Comparison of ENCODE assay signal across 15 mouse cellular contexts in genomic region chr11:46326271-46327015, GRCm38 (mm10). TPM values are rescaled to one million over a fixed set of nuclear protein-coding genes. Genes with fewer than 3 reads are reported as not detected.
DNase-seq lines count a peak whose midpoint lies in the region; ATAC-seq and TF ChIP-seq lines count a peak whose summit lies in the region.
"Had no signal": no experiment of that assay in that cellular context is flagged by ENCODE, and none has a peak within 500 bp of the region (broad histone marks: within the 10 kb centered on the region; RNA-seq: fewer than 3 reads in every experiment).

No protein-coding gene starts in this region.

- peaks cover 1% of the 10 kb centered on the region for H3K27me3 ChIP-seq in megakaryocyte, embryonic 14.5 days (replicated peaks)
- H3K27me3 ChIP-seq in thymus, adult 2 months (ENCODE audit: control insufficient read depth, insufficient read depth, low read length): no peaks in the 10 kb centered on the region
- H3K27me3 ChIP-seq: embryonic facial prominence, embryonic 15.5 days; hindbrain, embryonic 13.5 days; limb, embryonic 13.5 days; stomach, embryonic 15.5 days had no signal

- peak; percentile 76; the same call in 1 of the 2 replicates for TF ChIP-seq CTCF in thymus, adult 2 months (IDR thresholded peaks at IDR 0.05; ENCODE audit: borderline replicate concordance, control insufficient read depth, extremely low read depth, insufficient read depth, low read length, poor library complexity)

- 18% methylated on average over 16 of the region's 16 CpGs for WGBS in thymus, adult 2 months

- peak; percentile 90 for DNase-seq in CD4-positive helper T cell, adult 2 months (ENCODE audit: low read depth, low spot score)
- DNase-seq in adrenal gland, adult 8-10 months: peak; percentile 42
- DNase-seq in thymus, adult 2 months: peak; percentile 79
- no peak for DNase-seq in retina, postnatal 1 day
- DNase-seq in urinary bladder, postnatal 36 days (ENCODE audit: low spot score in 2 of 2): no peak
- DNase-seq: cerebellum, postnatal 14 days; kidney, adult 8-10 months; layer of hippocampus, adult 9-11 months had no signal

- no peak for TF ChIP-seq POLR2A in thymus, adult 2 months (IDR thresholded peaks at IDR 0.05; ENCODE audit: control insufficient read depth, extremely low read depth, insufficient read depth, low read length, poor library complexity)

- H3K27ac ChIP-seq in thymus, adult 2 months (ENCODE audit: control insufficient read depth, insufficient read depth, low read length): peak overlapping the region; percentile 73
- H3K27ac ChIP-seq: embryonic facial prominence, embryonic 15.5 days; hindbrain, embryonic 13.5 days; limb, embryonic 13.5 days; stomach, embryonic 15.5 days had no signal

- peaks cover 23% of the 10 kb centered on the region for H3K4me1 ChIP-seq in megakaryocyte, embryonic 14.5 days
- peaks cover 14% of the 10 kb centered on the region for H3K4me1 ChIP-seq in thymus, adult 2 months (replicated peaks; ENCODE audit: control insufficient read depth, insufficient read depth, low read length)
- H3K4me1 ChIP-seq: embryonic facial prominence, embryonic 15.5 days; hindbrain, embryonic 13.5 days; stomach, embryonic 15.5 days had no signal

- H3K4me3 ChIP-seq in megakaryocyte, embryonic 14.5 days (replicated peaks): peak overlapping the region; percentile 42
- no peak overlapping the region for H3K4me3 ChIP-seq in thymus, adult 2 months (ENCODE audit: control insufficient read depth, insufficient read depth, low read length)
- H3K4me3 ChIP-seq: embryonic facial prominence, embryonic 15.5 days; hindbrain, embryonic 13.5 days; limb, embryonic 13.5 days; stomach, embryonic 15.5 days had no signal

- H3K9me3 ChIP-seq in megakaryocyte, embryonic 14.5 days: no peaks in the 10 kb centered on the region
- H3K9me3 ChIP-seq: embryonic facial prominence, embryonic 15.5 days; hindbrain, embryonic 13.5 days; limb, embryonic 13.5 days; stomach, embryonic 15.5 days had no signal

- H3K36me3 ChIP-seq in megakaryocyte, embryonic 14.5 days (replicated peaks; ENCODE audit: low read length): no peaks in the 10 kb centered on the region
- peaks cover 63% of the 10 kb centered on the region for H3K36me3 ChIP-seq in thymus, adult 2 months (ENCODE audit: control insufficient read depth, insufficient read depth, low read length)
- H3K36me3 ChIP-seq: embryonic facial prominence, embryonic 15.5 days; hindbrain, embryonic 13.5 days; limb, embryonic 13.5 days; stomach, embryonic 15.5 days had no signal

- no peak for ATAC-seq in erythroblast, adult 5-6 weeks (replicated peaks; ENCODE audit: low FRiP score, poor library complexity, severe bottlenecking)
- ATAC-seq: lung, postnatal 0 days had no signal

RNA-seq across cellular contexts. Expression of gene Cyfip2, which starts 13.8 kb away (rescaled TPM):
- 100 to 1,000 TPM; 118 to 135 (median 125) TPM for total RNA-seq in adrenal gland, adult 8-10 months (2022)
- 2.3 and 3.2 TPM in 2 replicates for polyA plus RNA-seq in megakaryocyte, embryonic 14.5 days (2012; ENCODE audit: insufficient read depth, low replicate concordance)
- 85.4 and 114 TPM in 2 replicates for polyA plus RNA-seq in thymus, adult 2 months (2012; rRNA removed)
- 49.7 and 60.3 TPM in 2 replicates for total RNA-seq in erythroblast, adult 5-6 weeks (2015; ENCODE audit: low replicate concordance)
- total RNA-seq in erythroblast, adult 5-6 weeks (2017; ENCODE audit: low replicate concordance): 19.9 and 22.9 TPM in 2 replicates

Comparison
In these comparisons a context has a peak if more than half of its experiments do, and no peak if none do; other contexts are left out.
1. DNase-seq: peak in CD4-positive helper T cell, adult 2 months (single experiment), adrenal gland, adult 8-10 months (single experiment) and thymus, adult 2 months (single experiment); none in retina, postnatal 1 day (single experiment) and urinary bladder, postnatal 36 days (0 of 2).